Mouse (Mus musculus): ENCODE results near the gene Hoxd10.

DNA sequence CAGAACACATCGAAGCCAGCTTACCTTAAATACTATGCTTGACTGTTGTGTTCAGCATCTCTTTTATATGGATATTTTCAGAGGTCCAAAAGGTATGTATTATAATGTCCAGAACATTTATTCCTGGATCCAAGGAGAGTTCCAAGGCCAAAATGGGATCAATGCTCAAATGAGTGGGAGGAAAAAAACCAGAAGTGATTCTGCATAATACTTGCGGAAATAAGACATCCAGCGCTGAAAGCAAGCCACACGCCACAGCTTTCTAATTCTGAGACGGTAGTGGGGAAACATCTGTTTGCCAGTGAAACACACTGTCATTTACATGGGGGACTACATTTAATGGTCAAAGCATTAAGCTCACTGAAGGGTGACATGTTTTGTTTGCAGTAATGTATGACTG, 49.3 kb upstream of the Hoxd10 start:
- no peak for TF ChIP-seq CTCF (IDR thresholded peaks at IDR 0.05; ENCODE audit: low read depth)
- TF ChIP-seq EP300 (optimal IDR thresholded peaks at IDR 0.05): no peak
